Comparison of ENCODE assay signal across 8 mouse cellular contexts in the genomic region with DNA sequence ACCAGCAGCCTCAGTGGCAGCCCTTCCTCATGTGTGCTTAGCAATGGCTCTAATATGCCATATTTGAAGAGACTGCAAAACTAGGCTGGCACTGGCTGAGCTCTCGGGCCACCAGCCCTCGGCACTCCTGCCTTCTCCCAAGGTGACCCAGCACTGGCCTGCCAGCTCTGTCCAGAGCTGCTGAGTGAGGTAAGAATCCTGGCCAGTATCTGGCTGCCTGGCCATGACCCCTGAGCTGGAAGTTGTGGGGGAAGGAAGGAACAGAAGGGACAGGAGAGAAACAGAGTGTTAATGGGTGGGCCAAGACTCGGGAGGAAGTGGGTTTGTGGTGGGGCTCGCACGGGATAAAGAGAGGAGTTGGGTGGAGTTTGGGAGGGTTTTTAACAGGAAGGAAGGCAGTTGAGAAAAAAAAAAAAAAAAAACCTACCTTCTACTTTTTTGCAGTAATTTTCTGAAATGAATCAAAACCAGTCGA. TPM values are rescaled to one million over a fixed set of nuclear protein-coding genes. Genes with fewer than 3 reads are reported as not detected.
DNase-seq lines count a peak whose midpoint lies in the region; ATAC-seq lines count a peak whose summit lies in the region.

No protein-coding gene starts in this region.

- no peaks in the 10 kb centered on the region for H3K9me3 ChIP-seq in heart, embryonic 11.5 days (replicated peaks; ENCODE audit: control insufficient read depth, low read length)
- H3K9me3 ChIP-seq in limb, embryonic 11.5 days (ENCODE audit: control insufficient read depth, low read length): no peaks in the 10 kb centered on the region

- no peaks in the 10 kb centered on the region for H3K36me3 ChIP-seq in heart, embryonic 11.5 days (ENCODE audit: control insufficient read depth, insufficient read depth, low read length)
- H3K36me3 ChIP-seq in limb, embryonic 11.5 days (ENCODE audit: control insufficient read depth, insufficient read depth, low read length): no peaks in the 10 kb centered on the region

- peak overlapping the region; percentile 86 for H3K27ac ChIP-seq in heart, embryonic 11.5 days (ENCODE audit: low read depth, low read length)
- no peak overlapping the region for H3K27ac ChIP-seq in limb, embryonic 11.5 days (replicated peaks; ENCODE audit: low read depth, low read length)

- H3K4me1 ChIP-seq in heart, embryonic 11.5 days (ENCODE audit: control insufficient read depth, insufficient read depth, low read length): peaks cover 35% of the 10 kb centered on the region
- peaks cover 17% of the 10 kb centered on the region for H3K4me1 ChIP-seq in limb, embryonic 11.5 days (ENCODE audit: control insufficient read depth, insufficient read depth, low read length)

- no peak overlapping the region; the same call in 1 of the 2 replicates for H3K9ac ChIP-seq in heart, embryonic 11.5 days (ENCODE audit: low read depth, low read length)
- H3K9ac ChIP-seq in limb, embryonic 11.5 days (ENCODE audit: low read length): no peak overlapping the region

- 14% methylated on average over 6 of the region's 6 CpGs for WGBS in heart, embryonic 11.5 days (ENCODE audit: insufficient replicate concordance)
- 34% methylated on average over 6 of the region's 6 CpGs for WGBS in limb, embryonic 11.5 days

- peak; percentile 32 to 41 for DNase-seq in spleen, adult 18-20 months
- no peak for DNase-seq in spleen, adult 12 weeks (ENCODE audit: low spot score)
- DNase-seq in limb, embryonic 11.5 days (ENCODE audit: low spot score): no peak
- DNase-seq in natural killer cell, adult 2 months (ENCODE audit: low spot score in 2 of 2): peak; percentile 41 to 42
- DNase-seq in right cerebral cortex, postnatal 14 days: no peak
- DNase-seq in layer of hippocampus, adult 9-11 months: no peak

- H3K4me2 ChIP-seq in heart, embryonic 11.5 days: peak overlapping the region; percentile 7; the same call in 1 of the 2 replicates
- no peak overlapping the region for H3K4me2 ChIP-seq in limb, embryonic 11.5 days (ENCODE audit: low read depth, severe bottlenecking)

- no peak overlapping the region for H3K4me3 ChIP-seq in heart, embryonic 11.5 days (ENCODE audit: low read depth, low read length)
- no peak overlapping the region for H3K4me3 ChIP-seq in limb, embryonic 11.5 days (ENCODE audit: low read depth, low read length)

- H3K27me3 ChIP-seq in heart, embryonic 11.5 days (ENCODE audit: control insufficient read depth, insufficient read depth, low read length): no peaks in the 10 kb centered on the region
- H3K27me3 ChIP-seq in limb, embryonic 11.5 days (ENCODE audit: control insufficient read depth, insufficient read depth, low read length): no peaks in the 10 kb centered on the region

- no peak; the same call in 1 of the 2 replicates for ATAC-seq in heart, embryonic 11.5 days (replicated peaks; ENCODE audit: insufficient number of reproducible peaks, low FRiP score, low TSS enrichment)
- ATAC-seq in limb, embryonic 11.5 days (ENCODE audit: insufficient number of reproducible peaks, low FRiP score, low TSS enrichment, low read depth): 0 out of 2 replicates have a peak, but pooled peaks have one; percentile 37
- no peak for ATAC-seq in erythroid progenitor cell, adult 5-6 weeks (replicated peaks; ENCODE audit: low FRiP score, poor library complexity, severe bottlenecking)

RNA-seq across cellular contexts. Expression of a gene that starts 17.9 kb away (rescaled TPM):
- 41.1 and 43.4 TPM in 2 replicates for polyA plus RNA-seq in heart, embryonic 11.5 days (2014; fragmentation: Nextera tagmentation; extraction: Ambion mirVana)
- polyA plus RNA-seq in limb, embryonic 11.5 days (2014; fragmentation: Nextera tagmentation; extraction: Ambion mirVana): 17.0 and 20.3 TPM in 2 replicates
- total RNA-seq in erythroid progenitor cell, adult 5-6 weeks (2015; ENCODE audit: low replicate concordance): 59.1 and 84.3 TPM in 2 replicates
- total RNA-seq in erythroid progenitor cell, adult 5-6 weeks (2017; ENCODE audit: low replicate concordance): 60.7 and 94.6 TPM in 2 replicates

Comparison
In these comparisons a context has a peak if more than half of its experiments do, and no peak if none do; other contexts are left out.
1. DNase-seq: peak in spleen, adult 18-20 months (2 of 2) and natural killer cell, adult 2 months (2 of 2); none in spleen, adult 12 weeks (single experiment), limb, embryonic 11.5 days (single experiment), right cerebral cortex, postnatal 14 days (single experiment) and layer of hippocampus, adult 9-11 months (single experiment).